Mouse (Mus musculus): ENCODE results near the gene Cntrl. TPM values are rescaled to one million over a fixed set of nuclear protein-coding genes. Genes with fewer than 3 reads are reported as not detected.

Cntrl gene
- polyA plus RNA-seq, 1 experiment from 2014 or later: 21.3 TPM

DNA sequence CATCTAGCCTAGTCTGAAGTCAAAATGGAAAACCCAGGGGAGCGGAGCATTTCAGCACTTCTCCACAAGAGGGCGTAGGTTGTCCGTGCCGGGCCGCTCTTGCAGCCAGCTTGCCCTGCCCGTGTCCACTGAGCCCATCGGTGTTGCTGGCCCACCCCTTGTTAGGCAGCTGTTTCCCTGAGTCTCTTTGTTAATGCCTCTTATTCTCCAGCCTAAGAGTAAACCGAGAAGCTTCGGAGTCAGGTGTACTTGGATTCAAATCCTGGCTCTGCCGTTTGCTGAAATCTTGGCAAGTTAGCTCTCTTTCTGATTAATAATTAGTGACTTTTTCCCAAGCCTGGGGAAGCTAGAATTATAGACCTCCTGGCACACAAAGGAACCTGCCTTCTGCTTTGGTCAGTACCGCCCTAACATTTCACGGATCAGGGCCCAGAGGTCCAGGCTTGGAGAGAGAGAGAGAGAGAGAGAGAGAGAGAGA, 105.6 kb downstream of the Cntrl start:
- peak; percentile 41; the same call in 1 of the 2 replicates for ATAC-seq (replicated peaks; ENCODE audit: extremely low read depth, insufficient read depth, low FRiP score)
- Histone ChIP-seq H3K4me1 (ENCODE audit: control insufficient read depth, insufficient read depth, low read length) (peaks cover 3% of the 10 kb centered on the region; the same call in 1 of the 2 replicates), H3K27ac (ENCODE audit: low read length) (no peak overlapping the region), H3K36me3 (ENCODE audit: control insufficient read depth, insufficient read depth) (no peaks in the 10 kb centered on the region), H3K9ac (ENCODE audit: low read length) (peak overlapping the region; percentile 46; the same call in 1 of the 2 replicates), H3K27me3 (ENCODE audit: control insufficient read depth, insufficient read depth, low read length) (no peaks in the 10 kb centered on the region), H3K9me3 (replicated peaks; ENCODE audit: control insufficient read depth, low read length) (no peaks in the 10 kb centered on the region), H3K4me2 (ENCODE audit: low read depth, low read length) (peak overlapping the region; percentile 56), H3K4me3 (ENCODE audit: low read length) (peak overlapping the region; percentile 10; the same call in 1 of the 2 replicates)
- 8% methylated on average over 12 of the region's 12 CpGs for WGBS

DNA sequence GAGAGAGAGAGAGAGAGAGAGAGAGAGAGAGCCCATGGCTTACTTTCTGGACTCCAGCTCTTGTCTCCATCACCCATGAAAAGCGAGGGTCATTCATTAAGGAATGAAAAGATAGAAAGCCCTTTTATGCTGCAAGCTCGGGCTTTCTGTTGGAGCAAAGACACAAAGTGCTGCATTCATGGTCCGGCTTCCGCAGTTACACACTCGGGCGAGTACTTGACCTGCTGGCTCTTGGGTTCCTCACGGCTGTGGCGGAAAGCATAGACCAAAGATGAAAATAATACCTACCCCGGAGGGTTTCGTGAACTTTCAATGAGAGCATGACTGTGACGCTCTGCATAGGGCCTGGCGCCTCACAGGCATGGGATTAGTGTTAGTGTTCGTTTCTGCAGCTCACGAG, 106.1 kb downstream of the Cntrl start:
- Histone ChIP-seq H3K27me3 (ENCODE audit: control insufficient read depth, insufficient read depth, low read length) (no peaks in the 10 kb centered on the region), H3K36me3 (ENCODE audit: control insufficient read depth, insufficient read depth) (no peaks in the 10 kb centered on the region), H3K9me3 (replicated peaks; ENCODE audit: control insufficient read depth, low read length) (no peaks in the 10 kb centered on the region), H3K4me2 (ENCODE audit: low read depth, low read length) (no peak overlapping the region), H3K4me3 (ENCODE audit: low read length) (no peak overlapping the region), H3K4me1 (ENCODE audit: control insufficient read depth, insufficient read depth, low read length) (peaks cover 2% of the 10 kb centered on the region; the same call in 1 of the 2 replicates), H3K27ac (ENCODE audit: low read length) (no peak overlapping the region), H3K9ac (ENCODE audit: low read length) (no peak overlapping the region)
- ATAC-seq (replicated peaks; ENCODE audit: extremely low read depth, insufficient read depth, low FRiP score): no peak
- 82% methylated on average over 14 of the region's 14 CpGs for WGBS

DNA sequence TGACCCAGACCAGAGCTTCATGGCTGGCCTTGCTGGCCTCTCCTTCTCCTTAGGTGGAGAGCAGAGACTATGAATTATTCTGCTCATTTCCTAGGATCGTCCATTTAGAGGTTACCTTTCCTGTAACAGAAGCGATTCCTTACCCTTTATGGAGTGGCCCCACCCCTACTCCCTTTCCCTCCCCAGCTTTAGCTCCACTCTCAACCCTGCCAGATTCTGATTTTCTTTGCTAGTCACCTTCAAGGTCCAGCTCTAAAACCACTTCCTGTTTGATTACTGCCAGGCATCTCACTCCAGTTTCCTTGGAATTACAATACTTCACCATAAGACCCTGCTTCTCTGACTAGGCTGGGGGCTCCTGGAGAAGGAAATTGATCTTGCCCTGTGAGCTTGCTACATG, 107.4 kb downstream of the Cntrl start:
- Histone ChIP-seq H3K36me3 (ENCODE audit: control insufficient read depth, insufficient read depth) (no peaks in the 10 kb centered on the region), H3K9ac (ENCODE audit: low read length) (no peak overlapping the region), H3K27ac (ENCODE audit: low read length) (no peak overlapping the region), H3K4me2 (ENCODE audit: low read depth, low read length) (no peak overlapping the region), H3K4me3 (ENCODE audit: low read length) (no peak overlapping the region), H3K9me3 (replicated peaks; ENCODE audit: control insufficient read depth, low read length) (no peaks in the 10 kb centered on the region), H3K27me3 (ENCODE audit: control insufficient read depth, insufficient read depth, low read length) (no peaks in the 10 kb centered on the region), H3K4me1 (ENCODE audit: control insufficient read depth, insufficient read depth, low read length) (peaks cover 2% of the 10 kb centered on the region; the same call in 1 of the 2 replicates)
- WGBS: 71% methylated on average over 2 of the region's 2 CpGs
- ATAC-seq (replicated peaks; ENCODE audit: extremely low read depth, insufficient read depth, low FRiP score): no peak

DNA sequence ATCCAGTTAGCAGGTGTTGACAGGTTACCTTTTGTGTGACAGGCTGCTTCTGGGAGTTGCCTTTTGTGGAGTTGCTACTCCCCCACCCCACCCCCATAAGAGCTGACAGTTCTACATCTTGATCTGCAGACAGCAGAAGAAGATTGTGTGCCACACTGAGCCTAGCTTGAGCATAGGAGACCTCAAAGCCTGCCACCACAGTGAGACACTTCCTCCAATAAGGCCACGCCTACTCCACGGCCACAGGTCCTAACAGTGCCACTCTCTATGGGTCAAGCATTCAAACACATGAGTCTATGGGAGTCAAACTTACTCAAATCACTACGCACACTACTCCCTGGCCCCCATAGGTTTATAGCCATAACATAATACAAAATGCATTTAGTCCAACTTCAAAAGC, 109.4 kb downstream of the Cntrl start:
- no peaks in the 10 kb centered on the region for H3K27me3 ChIP-seq (ENCODE audit: control insufficient read depth, insufficient read depth, low read length)
- WGBS: 95% methylated on average over 3 of the region's 3 CpGs
- no peaks in the 10 kb centered on the region for H3K9me3 ChIP-seq (replicated peaks; ENCODE audit: control insufficient read depth, low read length)
- no peak overlapping the region for H3K9ac ChIP-seq (ENCODE audit: low read length)
- no peak overlapping the region for H3K4me3 ChIP-seq (ENCODE audit: low read length)
- ATAC-seq (replicated peaks; ENCODE audit: extremely low read depth, insufficient read depth, low FRiP score): no peak
- no peak overlapping the region for H3K27ac ChIP-seq (ENCODE audit: low read length)
- no peaks in the 10 kb centered on the region for H3K36me3 ChIP-seq (ENCODE audit: control insufficient read depth, insufficient read depth)
- no peak overlapping the region for H3K4me2 ChIP-seq (ENCODE audit: low read depth, low read length)
- peaks cover 2% of the 10 kb centered on the region; the same call in 1 of the 2 replicates for H3K4me1 ChIP-seq (ENCODE audit: control insufficient read depth, insufficient read depth, low read length)

- no peak for ATAC-seq (replicated peaks; ENCODE audit: extremely low read depth, insufficient read depth, low FRiP score)
- no peak overlapping the region for H3K4me2 ChIP-seq (ENCODE audit: low read depth, low read length)
- 68% methylated on average over 6 of the region's 6 CpGs for WGBS
- H3K27me3 ChIP-seq (ENCODE audit: control insufficient read depth, insufficient read depth, low read length): no peaks in the 10 kb centered on the region
- no peak overlapping the region for H3K27ac ChIP-seq (ENCODE audit: low read length)
- H3K4me1 ChIP-seq (ENCODE audit: control insufficient read depth, insufficient read depth, low read length): no peaks in the 10 kb centered on the region
- no peaks in the 10 kb centered on the region for H3K36me3 ChIP-seq (ENCODE audit: control insufficient read depth, insufficient read depth)
- no peak overlapping the region for H3K9ac ChIP-seq (ENCODE audit: low read length)
- H3K4me3 ChIP-seq (ENCODE audit: low read length): no peak overlapping the region
- no peaks in the 10 kb centered on the region for H3K9me3 ChIP-seq (replicated peaks; ENCODE audit: control insufficient read depth, low read length)
These were observed 113.6 kb downstream of the Cntrl start for GRCm38 (mm10) chr2:35222822-35223391.

GRCm38 (mm10) chr2:35224285-35224684, 115.0 kb downstream of the Cntrl start:
- Histone ChIP-seq H3K27me3 (ENCODE audit: control insufficient read depth, insufficient read depth, low read length) (no peaks in the 10 kb centered on the region), H3K27ac (ENCODE audit: low read length) (no peak overlapping the region), H3K4me3 (ENCODE audit: low read length) (no peak overlapping the region), H3K9ac (ENCODE audit: low read length) (no peak overlapping the region), H3K36me3 (ENCODE audit: control insufficient read depth, insufficient read depth) (no peaks in the 10 kb centered on the region), H3K9me3 (replicated peaks; ENCODE audit: control insufficient read depth, low read length) (no peaks in the 10 kb centered on the region), H3K4me2 (ENCODE audit: low read depth, low read length) (no peak overlapping the region), H3K4me1 (ENCODE audit: control insufficient read depth, insufficient read depth, low read length) (no peaks in the 10 kb centered on the region)
- 79% methylated on average over 15 of the region's 15 CpGs for WGBS
- ATAC-seq (replicated peaks; ENCODE audit: extremely low read depth, insufficient read depth, low FRiP score): no peak

DNA sequence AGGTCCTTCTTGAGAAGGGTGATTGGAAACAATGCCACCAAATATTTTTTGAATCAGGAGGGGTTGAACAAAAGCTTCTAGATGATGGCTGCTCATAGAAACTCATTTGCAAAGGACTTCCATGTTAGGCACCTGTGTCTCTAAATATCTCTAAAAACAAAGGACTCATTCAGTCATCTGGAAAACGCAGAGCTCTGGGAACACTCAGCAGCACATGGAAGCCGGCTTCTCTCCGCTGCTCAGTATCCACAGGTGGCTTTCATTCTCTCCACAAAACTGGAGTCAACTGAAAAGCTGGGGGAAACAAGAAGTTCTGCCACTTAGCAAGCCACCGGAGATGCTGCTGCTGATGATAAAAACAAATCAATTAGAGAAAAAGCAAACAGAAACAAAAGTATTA, 118.9 kb downstream of the Cntrl start:
- H3K36me3 ChIP-seq (ENCODE audit: control insufficient read depth, insufficient read depth): no peaks in the 10 kb centered on the region
- H3K9me3 ChIP-seq (replicated peaks; ENCODE audit: control insufficient read depth, low read length): no peaks in the 10 kb centered on the region
- ATAC-seq (replicated peaks; ENCODE audit: extremely low read depth, insufficient read depth, low FRiP score): no peak
- WGBS: 47% methylated on average over 4 of the region's 4 CpGs
- H3K4me2 ChIP-seq (ENCODE audit: low read depth, low read length): no peak overlapping the region
- H3K27me3 ChIP-seq (ENCODE audit: control insufficient read depth, insufficient read depth, low read length): no peaks in the 10 kb centered on the region
- no peak overlapping the region for H3K4me3 ChIP-seq (ENCODE audit: low read length)
- peaks cover 22% of the 10 kb centered on the region for H3K4me1 ChIP-seq (ENCODE audit: control insufficient read depth, insufficient read depth, low read length)
- no peak overlapping the region for H3K9ac ChIP-seq (ENCODE audit: low read length)
- no peak overlapping the region for H3K27ac ChIP-seq (ENCODE audit: low read length)

Other genes starting within 250 kb of the Cntrl start
- 0.20 and 0.32 TPM in 2 replicates for gene Cutal, start 235.1 kb upstream of the Cntrl start, polyA plus RNA-seq (2015; fragmentation: Nextera tagmentation; extraction: Ambion mirVana)
- gene Psmd5, start 234.5 kb upstream of the Cntrl start, polyA plus RNA-seq (2015; fragmentation: Nextera tagmentation; extraction: Ambion mirVana): 54.0 and 57.4 TPM in 2 replicates
- 2.1 and 2.6 TPM in 2 replicates for gene Phf19, start 195.5 kb upstream of the Cntrl start, polyA plus RNA-seq (2015; fragmentation: Nextera tagmentation; extraction: Ambion mirVana)
- gene Traf1, start 147.7 kb upstream of the Cntrl start, polyA plus RNA-seq (2015; fragmentation: Nextera tagmentation; extraction: Ambion mirVana): 2.7 and 3.3 TPM in 2 replicates
- 0.09 and 0.35 TPM in 2 replicates for gene Hc, start 48.1 kb upstream of the Cntrl start, polyA plus RNA-seq (2015; fragmentation: Nextera tagmentation; extraction: Ambion mirVana)
- gene AI182371, start 7.9 kb upstream of the Cntrl start, polyA plus RNA-seq (2015; fragmentation: Nextera tagmentation; extraction: Ambion mirVana): 0.10 and 0.42 TPM in 2 replicates
- gene Rab14, start 91.6 kb downstream of the Cntrl start, polyA plus RNA-seq (2015; fragmentation: Nextera tagmentation; extraction: Ambion mirVana): 256 and 284 TPM in 2 replicates
- gene Gsn, start 146.9 kb downstream of the Cntrl start, polyA plus RNA-seq (2015; fragmentation: Nextera tagmentation; extraction: Ambion mirVana): 348 and 376 TPM in 2 replicates
- 61.1 and 64.2 TPM in 2 replicates for gene Stom, start 227.5 kb downstream of the Cntrl start, polyA plus RNA-seq (2015; fragmentation: Nextera tagmentation; extraction: Ambion mirVana)